Mouse (Mus musculus) CH12.LX (cell line): ENCODE results near the gene Tmc7. TPM values are rescaled to one million over a fixed set of nuclear protein-coding genes. Genes with fewer than 3 reads are reported as not detected.

Source experiments
- DNase-seq: peaks from one replicate; pipeline ENCODE4 v3.0.0-alpha.2; 2013; ENCODE audit errors: extremely low read depth
- H3K27ac ChIP-seq: 2 replicates; pipeline ENCODE4 v1.5.1; 2012; ENCODE audit warnings: low read depth, mild to moderate bottlenecking, control low read depth, moderate library complexity; ENCODE audit not compliant: insufficient read depth
- H3K27me3 ChIP-seq: replicated peaks from 2 replicates; pipeline ENCODE3; 2012; ENCODE audit warnings: inconsistent platforms
- H3K36me3 ChIP-seq, 2 experiments: replicated peaks in 1 of 2; 2 replicates each; pipeline versions ENCODE3 to v1.6.1; 2012; ENCODE audit warnings: inconsistent platforms in 1 of 2, low read length in 1 of 2, mild to moderate bottlenecking in 1 of 2, mixed read lengths in 1 of 2, moderate library complexity in 1 of 2; ENCODE audit not compliant: control insufficient read depth in 1 of 2, insufficient read depth in 1 of 2
- H3K4me1 ChIP-seq, 2 experiments: 2 replicates each; pipeline ENCODE4 v1.6.1; 2012; ENCODE audit warnings: inconsistent platforms in 1 of 2, moderate library complexity in 1 of 2; ENCODE audit not compliant: insufficient read depth in 2 of 2, control insufficient read depth in 1 of 2
- H3K4me2 ChIP-seq: 2 replicates; pipeline ENCODE4 v1.6.1; 2012; ENCODE audit warnings: low read depth, mild to moderate bottlenecking, control low read depth; ENCODE audit not compliant: poor library complexity, insufficient read depth, severe bottlenecking
- H3K4me3 ChIP-seq, 3 experiments: fragments of 150-350 bp in 1 of 3; sonication (generic) in 1 of 3; replicated peaks in 1 of 3; 2 replicates each; pipeline versions ENCODE3 to v1.5.1; 2011 to 2012; ENCODE audit warnings: low read depth in 2 of 3, low read length in 2 of 3, mild to moderate bottlenecking in 2 of 3, moderate library complexity in 2 of 3, control low read depth in 1 of 3, improper control_type of control experiment in 1 of 3, inconsistent platforms in 1 of 3, mixed read lengths in 1 of 3; ENCODE audit not compliant: poor library complexity in 1 of 3
- H3K79me2 ChIP-seq: replicated peaks from 2 replicates; pipeline ENCODE4 v1.6.1; 2012; ENCODE audit warnings: mild to moderate bottlenecking, moderate library complexity; ENCODE audit not compliant: control insufficient read depth, poor library complexity, insufficient read depth, severe bottlenecking; ENCODE audit errors: extremely low read depth
- H3K9ac ChIP-seq: 2 replicates; pipeline ENCODE4 v1.6.1; 2012; ENCODE audit warnings: low read depth, mild to moderate bottlenecking, control low read depth, moderate library complexity; ENCODE audit not compliant: insufficient read depth
- H3K9me3 ChIP-seq: replicated peaks from 2 replicates; pipeline ENCODE3; 2012; ENCODE audit warnings: low read length, inconsistent platforms, mixed read lengths
- CHD2 ChIP-seq: IDR thresholded peaks from 2 replicates; pipeline ENCODE4 v1.6.1; 2011; ENCODE audit warnings: low read length, improper control_type of control experiment
- CTCF ChIP-seq, 2 experiments: IDR thresholded peaks in 1 of 2; conservative IDR thresholded peaks in 1 of 2; 2 replicates each; pipeline ENCODE4 v1.5.1; 2011 to 2012; ENCODE audit warnings: low read depth in 2 of 2, low read length in 2 of 2, improper control_type of control experiment in 1 of 2, inconsistent platforms in 1 of 2, mild to moderate bottlenecking in 1 of 2, moderate library complexity in 1 of 2
- E2F4 ChIP-seq: IDR thresholded peaks from 2 replicates; pipeline ENCODE4 v1.6.1; 2011; ENCODE audit warnings: low read depth, low read length, improper control_type of control experiment; ENCODE audit not compliant: insufficient replicate concordance
- EP300 ChIP-seq: IDR thresholded peaks from 2 replicates; pipeline ENCODE4 v1.6.1; 2011; ENCODE audit warnings: low read length, improper control_type of control experiment
- HCFC1 ChIP-seq: IDR thresholded peaks from 2 replicates; pipeline ENCODE4 v1.6.1; 2012; ENCODE audit warnings: low read depth, mild to moderate bottlenecking, inconsistent platforms, low read length, improper control_type of control experiment
- IRF4 ChIP-seq: IDR thresholded peaks from 2 replicates; pipeline ENCODE4 v1.6.1; 2014; ENCODE audit warnings: low read depth, mild to moderate bottlenecking, inconsistent platforms, low read length, improper control_type of control experiment
- JUND ChIP-seq: conservative IDR thresholded peaks from 2 replicates; pipeline ENCODE4 v1.6.1; 2011; ENCODE audit warnings: low read depth, low read length, improper control_type of control experiment
- KAT2A ChIP-seq: IDR thresholded peaks from 2 replicates; pipeline ENCODE4 v1.6.1; 2012; ENCODE audit warnings: low read length, improper control_type of control experiment, inconsistent platforms; ENCODE audit not compliant: insufficient replicate concordance
- MEF2A ChIP-seq: IDR thresholded peaks from 2 replicates; pipeline ENCODE4 v1.6.1; 2014; ENCODE audit warnings: low read depth, mild to moderate bottlenecking, inconsistent platforms, low read length, improper control_type of control experiment, borderline replicate concordance
- NELFE ChIP-seq: IDR thresholded peaks from 2 replicates; pipeline ENCODE4 v1.6.1; 2011; ENCODE audit warnings: low read depth, low read length, improper control_type of control experiment
- NRF1 ChIP-seq: IDR thresholded peaks from 2 replicates; pipeline ENCODE4 v1.6.1; 2014; ENCODE audit warnings: low read depth, mild to moderate bottlenecking, inconsistent platforms, low read length, improper control_type of control experiment, moderate library complexity
- POLR2AphosphoS2 ChIP-seq: IDR thresholded peaks from 2 replicates; pipeline ENCODE4 v1.6.1; 2011; ENCODE audit warnings: low read depth, low read length, improper control_type of control experiment
- RCOR1 ChIP-seq: conservative IDR thresholded peaks from 2 replicates; pipeline ENCODE4 v1.6.1; 2012; ENCODE audit warnings: low read depth, mild to moderate bottlenecking, inconsistent platforms, low read length, improper control_type of control experiment
- TBP ChIP-seq: conservative IDR thresholded peaks from 2 replicates; pipeline ENCODE4 v1.6.1; 2011; ENCODE audit warnings: low read depth, low read length, improper control_type of control experiment
- ZC3H11A ChIP-seq: IDR thresholded peaks from 2 replicates; pipeline ENCODE4 v1.6.1; 2012; ENCODE audit warnings: low read depth, mild to moderate bottlenecking, inconsistent platforms, low read length, improper control_type of control experiment
- ZKSCAN1 ChIP-seq: IDR thresholded peaks from 2 replicates; pipeline ENCODE4 v1.6.1; 2012; ENCODE audit warnings: low read depth, inconsistent platforms, low read length, improper control_type of control experiment, borderline replicate concordance
- ZNF384 ChIP-seq: IDR thresholded peaks from 2 replicates; pipeline ENCODE4 v1.6.1; 2012; ENCODE audit warnings: low read depth, low read length, improper control_type of control experiment, inconsistent platforms
- dilution Hi-C: fragments of 300-500 bp; cut with MboI; formaldehyde crosslinking; loops from 2 replicates; pipeline ENCODE4 v1.14.3; 2020; ENCODE audit warnings: low sequenced_read_pairs; ENCODE audit not compliant: extremely low pct_unique_long_range_greater_than_20kb, extremely low pct_ligation_motif_present
- in situ Hi-C: fragments of 300-500 bp; cut with MboI; formaldehyde crosslinking; loops from 3 replicates; pipeline ENCODE4 v1.14.3; 2019; ENCODE audit warnings: low sequenced_read_pairs, low pct_ligation_motif_present, low pct_unique_long_range_greater_than_20kb, mixed read lengths
- polyA plus RNA-seq: library from polyadenylated mRNA; unstranded; fragments of >175 nt; gene quantifications from 2 replicates; pipeline ENCODE4 v1.2.1, GENCODE M21; 2012; ENCODE audit warnings: low read depth; ENCODE audit not compliant: insufficient read length
- total RNA-seq, 2 experiments: library from RNA; depleted of rRNA; stranded (reverse); fragments of 300-350 nt in 1 of 2; fragments of >200 nt in 1 of 2; gene quantifications; 2 replicates each; pipeline ENCODE4 v1.2.3; 2012 to 2014

Gene Tmc7
- total and polyA plus RNA-seq, 3 experiments = 0.13 TPM; not detected in 2

DNA sequence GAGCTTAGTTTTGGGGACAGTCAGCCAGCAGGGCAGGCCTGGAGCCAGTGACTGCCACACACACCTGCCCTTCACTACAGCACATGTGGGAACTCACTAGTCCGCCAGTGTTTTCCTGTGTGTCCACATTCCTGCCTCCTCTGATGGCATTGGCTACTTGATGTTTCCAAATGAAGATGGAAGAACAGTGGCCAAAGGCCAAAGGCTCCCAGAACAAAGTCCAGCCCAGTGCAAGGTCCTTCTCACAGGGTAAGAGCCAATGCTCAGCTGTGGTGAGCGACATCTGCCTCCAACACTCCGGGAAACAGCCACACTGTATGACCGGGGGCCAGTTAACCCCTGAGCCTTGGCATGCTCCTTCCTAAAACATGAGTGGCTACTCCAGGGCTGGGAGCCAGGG is 40.4 kb downstream of the Tmc7 start:
- no peak overlapping the region for H3K4me2 ChIP-seq
- H3K9me3 ChIP-seq = no peaks in the 10 kb centered on the region
- H3K4me3 ChIP-seq = no peak overlapping the region
- dilution Hi-C loops = no loop called here
- no peak for TF ChIP-seq ZNF384
- no peak for TF ChIP-seq MEF2A
- no peak for TF ChIP-seq CTCF (conservative IDR thresholded peaks at IDR 0.05 in 1 of 2, IDR thresholded peaks at IDR 0.05 in 1 of 2; ENCODE audit: low read depth in 2 of 2, low read length in 2 of 2)
- TF ChIP-seq JUND = no peak
- no peak for TF ChIP-seq NELFE
- TF ChIP-seq POLR2AphosphoS2 = no peak
- no peak for TF ChIP-seq EP300
- no peak for TF ChIP-seq NRF1
- TF ChIP-seq HCFC1 = no peak
- TF ChIP-seq, all 38 proteins: peak for 0
- peaks cover 0 to 5% of the 10 kb centered on the region in 2 experiments; a peak in 1 of 4 replicates for H3K4me1 ChIP-seq
- no peak for DNase-seq
- no peaks in the 10 kb centered on the region for H3K36me3 ChIP-seq
- H3K9ac ChIP-seq = no peak overlapping the region
- in situ Hi-C loops = no loop called here
- no peak overlapping the region for H3K27ac ChIP-seq
- H3K27me3 ChIP-seq = peaks cover 23% of the 10 kb centered on the region
- no peaks in the 10 kb centered on the region for H3K79me2 ChIP-seq

DNA sequence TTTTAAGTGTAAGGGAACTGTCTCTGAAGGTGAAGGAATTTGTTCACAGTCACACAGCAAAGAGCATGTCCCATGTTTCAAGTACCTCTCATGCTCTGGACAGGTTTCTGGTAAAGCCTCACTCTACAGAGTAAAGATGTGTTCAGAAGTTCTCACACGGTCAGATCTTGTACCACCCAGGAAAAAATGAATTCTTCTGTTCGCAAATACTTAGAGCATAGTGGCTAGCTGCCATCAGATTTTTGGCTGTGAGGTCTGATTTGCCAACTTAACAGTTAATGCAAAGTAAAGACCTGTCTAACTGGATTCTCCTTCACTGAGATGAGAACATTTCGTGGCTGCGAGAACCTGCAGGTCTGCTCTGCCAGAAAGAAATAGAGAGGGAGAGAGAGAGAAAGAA is 49.5 kb downstream of the Tmc7 start:
- Histone ChIP-seq H3K4me2 (no peak overlapping the region), H3K4me1 (peaks cover 0 to 13% of the 10 kb centered on the region in 2 experiments; a peak in 2 of 4 replicates), H3K27ac (no peak overlapping the region), H3K9ac (peak overlapping the region; percentile 34; the same call in 1 of the 2 replicates), H3K9me3 (no peaks in the 10 kb centered on the region), H3K4me3 (no peak overlapping the region), H3K36me3 (peaks cover 0 to 3% of the 10 kb centered on the region in 2 experiments), H3K79me2 (no peaks in the 10 kb centered on the region), H3K27me3 (peaks cover 2% of the 10 kb centered on the region)
- in situ Hi-C loops = no loop called here
- dilution Hi-C loops = no loop called here
- DNase-seq = no peak
- TF ChIP-seq RCOR1 = no peak
- TF ChIP-seq NRF1 = no peak
- TF ChIP-seq ZC3H11A = no peak
- no peak for TF ChIP-seq CHD2
- TF ChIP-seq ZKSCAN1 = no peak
- TF ChIP-seq KAT2A = no peak
- no peak for TF ChIP-seq IRF4
- TF ChIP-seq TBP = no peak
- no peak for TF ChIP-seq E2F4
